Mouse (Mus musculus) forebrain, embryonic 14.5 days (tissue): Measurements from ENCODE around the gene Lsr. TPM values are rescaled to one million over a fixed set of nuclear protein-coding genes. Genes with fewer than 3 reads are reported as not detected.

Source experiments
- polyA plus RNA-seq: library from polyadenylated mRNA; unstranded; fragments of >200 nt; fragmentation: Nextera tagmentation; extraction: Ambion mirVana; gene quantifications from 2 replicates; pipeline ENCODE4 v1.2.1, GENCODE M21; 2014

Lsr gene
- polyA plus RNA-seq, 1 experiment from 2014 or later: 16.8 TPM

Other genes with a start within 250 kb of the Lsr start
- 228 and 286 TPM in 2 replicates for gene Tmem147, start 243.9 kb downstream of the Lsr start, polyA plus RNA-seq
- 0.57 and 0.59 TPM in 2 replicates for gene Gapdhs, start 229.8 kb downstream of the Lsr start, polyA plus RNA-seq
- gene Sbsn, start 222.0 kb downstream of the Lsr start, polyA plus RNA-seq: 1.3 and 2.0 TPM in 2 replicates
- 0.74 and 0.88 TPM in 2 replicates for gene Dmkn, start 209.7 kb downstream of the Lsr start, polyA plus RNA-seq
- gene Krtdap, start 185.6 kb downstream of the Lsr start, polyA plus RNA-seq: 1.1 TPM in 1 of 2 replicates, not detected in the other
- gene Ffar2, start 149.7 kb downstream of the Lsr start, polyA plus RNA-seq: 0.11 and 0.46 TPM in 2 replicates
- not detected in 2 replicates for gene Ffar3, start 117.3 kb downstream of the Lsr start, polyA plus RNA-seq
- gene Ffar1, start 111.9 kb downstream of the Lsr start, polyA plus RNA-seq: not detected in 2 replicates
- gene Cd22, start 93.1 kb downstream of the Lsr start, polyA plus RNA-seq: not detected in 2 replicates
- 1.0 and 1.7 TPM in 2 replicates for gene Mag, start 58.6 kb downstream of the Lsr start, polyA plus RNA-seq
- gene Hamp2, start 48.8 kb downstream of the Lsr start, polyA plus RNA-seq: not detected in 2 replicates
- gene Hamp, start 29.4 kb downstream of the Lsr start, polyA plus RNA-seq: not detected in 2 replicates
- gene Usf2, start 16.7 kb downstream of the Lsr start, polyA plus RNA-seq: 20.3 and 25.0 TPM in 2 replicates
- gene Fam187b, start 326 bp upstream of the Lsr start, polyA plus RNA-seq: 0.20 and 0.35 TPM in 2 replicates
- gene Fxyd5, start 69.0 kb upstream of the Lsr start, polyA plus RNA-seq: 17.2 and 18.4 TPM in 2 replicates
- 46.8 and 67.8 TPM in 2 replicates for gene Fxyd7, start 78.0 kb upstream of the Lsr start, polyA plus RNA-seq
- 9.4 and 12.3 TPM in 2 replicates for gene Fxyd1, start 83.7 kb upstream of the Lsr start, polyA plus RNA-seq
- 0.08 and 0.15 TPM in 2 replicates for gene Lgi4, start 85.9 kb upstream of the Lsr start, polyA plus RNA-seq
- gene Fxyd3, start 103.2 kb upstream of the Lsr start, polyA plus RNA-seq: not detected in 2 replicates
- not detected in 2 replicates for gene Hpn, start 141.8 kb upstream of the Lsr start, polyA plus RNA-seq
- 2.8 and 4.4 TPM in 2 replicates for gene Scn1b, start 153.5 kb upstream of the Lsr start, polyA plus RNA-seq
- gene Gramd1a, start 182.4 kb upstream of the Lsr start, polyA plus RNA-seq: 150 and 200 TPM in 2 replicates